Mouse (Mus musculus): ENCODE data around the gene Mthfd1l. TPM values are rescaled to one million over a fixed set of nuclear protein-coding genes. Genes with fewer than 3 reads are reported as not detected.
"Not testable (repeated sequence)": the region's sequence is repeated elsewhere in the genome, so short reads cannot be mapped to it uniquely, and the experiment has no call there.

Gene Mthfd1l
- polyA plus RNA-seq, 1 experiment from 2014 or later: 9.2 TPM

DNA sequence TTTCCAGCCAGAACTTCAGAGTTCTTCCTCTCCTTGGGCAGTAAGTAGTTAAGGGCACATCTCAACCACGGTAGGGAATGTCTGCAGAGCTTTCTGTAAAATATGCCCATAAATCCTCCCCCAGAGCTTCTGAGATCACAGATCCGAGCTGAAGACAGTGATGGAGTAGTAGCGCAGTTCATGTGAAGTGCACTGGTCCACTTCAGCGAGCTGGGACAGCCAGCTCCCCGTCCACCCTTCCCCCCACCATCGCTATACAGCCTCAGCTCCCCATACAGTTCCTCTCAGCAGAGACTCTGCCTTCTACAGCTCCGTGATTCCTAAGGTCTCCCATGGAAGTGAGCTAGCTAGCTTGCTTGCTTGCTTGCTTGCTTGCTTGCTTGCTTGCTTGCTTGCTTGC is 144.2 kb downstream of the Mthfd1l start:
- Histone ChIP-seq H3K9ac (no peak overlapping the region), H3K27ac (no peak overlapping the region), H3K4me2 (replicated peaks) (no peak overlapping the region), H3K4me3 (no peak overlapping the region), H3K36me3 (no peaks in the 10 kb centered on the region), H3K27me3 (replicated peaks) (no peaks in the 10 kb centered on the region), H3K4me1 (peaks cover 5% of the 10 kb centered on the region; the same call in 1 of the 2 replicates), H3K9me3 (no peaks in the 10 kb centered on the region)
- 30% methylated on average over 7 of the region's 7 CpGs for WGBS
- no peak for ATAC-seq (ENCODE audit: low FRiP score, low read depth)

DNA sequence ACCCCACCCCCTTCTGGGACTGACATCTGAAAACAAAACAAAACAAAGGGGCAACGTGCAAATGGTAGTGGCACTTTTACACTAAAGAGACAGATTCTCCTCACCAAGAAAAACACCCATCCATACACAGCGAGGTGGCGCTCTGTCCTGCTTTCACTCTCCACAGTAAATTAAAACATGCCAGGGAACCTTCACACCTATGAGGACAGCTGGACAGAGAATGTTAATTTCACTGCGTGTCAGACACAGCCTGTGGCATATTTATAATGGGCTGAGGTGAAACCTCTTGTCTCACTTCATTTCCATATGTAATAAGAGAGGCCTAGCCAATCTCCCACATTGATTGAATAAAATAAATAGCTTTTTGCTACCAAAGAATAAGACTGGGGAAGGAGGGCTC is 146.4 kb downstream of the Mthfd1l start:
- Histone ChIP-seq H3K4me3 (no peak overlapping the region), H3K9me3 (no peaks in the 10 kb centered on the region), H3K9ac (no peak overlapping the region), H3K27me3 (replicated peaks) (no peaks in the 10 kb centered on the region), H3K36me3 (no peaks in the 10 kb centered on the region), H3K4me2 (replicated peaks) (no peak overlapping the region), H3K4me1 (peaks cover 5% of the 10 kb centered on the region; the same call in 1 of the 2 replicates), H3K27ac (no peak overlapping the region)
- ATAC-seq (ENCODE audit: low FRiP score, low read depth): no peak
- WGBS: 50% methylated on average over 4 of the region's 4 CpGs

DNA sequence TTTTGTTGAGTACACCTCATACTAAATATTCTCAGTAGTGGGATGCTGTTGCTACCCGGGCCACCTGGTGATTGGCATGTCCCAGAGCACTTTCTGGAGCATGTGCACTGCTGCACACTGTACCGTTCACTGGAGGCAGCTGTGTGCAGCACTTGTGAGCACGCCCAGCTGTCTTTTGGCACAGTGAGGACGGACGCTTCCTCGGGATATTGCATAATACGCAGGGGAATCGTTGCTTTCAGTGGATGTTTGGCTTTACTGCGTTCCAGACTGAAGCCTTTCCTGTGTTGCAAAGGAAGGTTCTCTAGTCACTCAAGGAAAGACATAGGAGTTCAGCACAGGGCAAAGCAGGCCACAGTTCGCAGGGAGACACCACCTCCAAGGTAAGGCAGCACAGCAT is 147.8 kb downstream of the Mthfd1l start:
- Histone ChIP-seq H3K9me3 (no peaks in the 10 kb centered on the region), H3K27me3 (replicated peaks) (no peaks in the 10 kb centered on the region), H3K36me3 (no peaks in the 10 kb centered on the region), H3K4me1 (peaks cover 5% of the 10 kb centered on the region; the same call in 1 of the 2 replicates), H3K9ac (no peak overlapping the region), H3K4me3 (no peak overlapping the region), H3K4me2 (replicated peaks) (no peak overlapping the region), H3K27ac (no peak overlapping the region)
- no peak for ATAC-seq (ENCODE audit: low FRiP score, low read depth)
- 90% methylated on average over 10 of the region's 10 CpGs for WGBS

DNA sequence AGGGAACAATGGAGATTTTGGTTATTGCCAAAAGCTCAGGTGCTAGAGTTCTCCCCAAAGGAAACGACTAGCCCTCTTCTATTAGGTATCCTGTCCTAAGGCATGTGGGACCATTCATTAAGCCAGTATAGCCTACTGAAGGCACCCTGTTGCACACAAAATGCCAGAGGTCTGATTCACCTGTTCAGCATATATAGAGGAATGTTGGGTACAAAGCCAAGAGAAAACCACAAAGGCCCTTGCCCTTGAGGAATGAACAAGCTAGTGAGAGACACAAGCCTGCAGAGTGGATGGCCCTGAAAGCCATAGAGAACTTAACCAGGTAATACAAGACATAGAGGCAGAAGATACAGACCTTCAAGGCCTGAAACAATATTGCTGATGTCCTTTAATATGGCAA is 148.3 kb downstream of the Mthfd1l start:
- 86% methylated on average over 1 of the region's 1 CpGs for WGBS
- H3K4me1 ChIP-seq: peaks cover 5% of the 10 kb centered on the region; the same call in 1 of the 2 replicates
- no peak overlapping the region for H3K27ac ChIP-seq
- no peak overlapping the region for H3K4me3 ChIP-seq
- H3K27me3 ChIP-seq (replicated peaks): no peaks in the 10 kb centered on the region
- ATAC-seq (ENCODE audit: low FRiP score, low read depth): no peak
- H3K4me2 ChIP-seq (replicated peaks): no peak overlapping the region
- no peaks in the 10 kb centered on the region for H3K9me3 ChIP-seq
- no peaks in the 10 kb centered on the region for H3K36me3 ChIP-seq
- no peak overlapping the region for H3K9ac ChIP-seq

DNA sequence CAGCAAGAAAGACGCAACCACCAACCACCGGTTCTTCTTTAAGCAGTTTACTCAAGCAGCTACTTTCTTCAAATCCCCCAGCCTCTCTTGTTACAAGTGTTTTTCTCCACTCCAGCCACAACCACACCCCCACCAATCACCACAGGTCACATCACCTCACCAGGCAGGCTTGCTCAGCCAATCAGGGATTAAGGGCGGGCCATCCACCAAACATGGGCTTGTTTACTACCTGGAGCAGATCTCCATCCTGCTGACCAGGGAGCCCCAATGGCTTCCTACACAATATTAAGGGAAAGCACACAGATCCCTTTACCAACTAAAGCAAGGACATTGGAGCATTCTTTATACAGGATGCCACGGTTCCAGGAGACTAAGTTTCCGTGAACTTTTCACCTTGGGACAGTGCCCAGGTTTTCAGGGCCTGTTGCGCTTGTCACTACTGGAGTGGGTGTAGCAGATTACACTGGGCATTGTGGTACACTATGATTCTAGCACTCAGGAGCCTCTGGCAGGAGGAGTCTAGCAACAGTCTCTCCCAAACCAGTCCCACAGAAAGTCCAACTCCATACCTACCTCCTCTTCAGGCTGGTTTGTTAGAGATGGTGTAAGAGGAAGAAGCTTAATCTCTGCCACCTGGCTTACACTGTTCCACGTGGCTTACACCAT is 150.5 kb downstream of the Mthfd1l start:
- not testable (repeated sequence) for H3K4me3 ChIP-seq; H3K9ac ChIP-seq; H3K36me3 ChIP-seq; H3K9me3 ChIP-seq; H3K27me3 ChIP-seq (replicated peaks); ATAC-seq (ENCODE audit: low FRiP score, low read depth); H3K27ac ChIP-seq; H3K4me2 ChIP-seq (replicated peaks); H3K4me1 ChIP-seq
- 91% methylated on average over 7 of the region's 7 CpGs for WGBS

DNA sequence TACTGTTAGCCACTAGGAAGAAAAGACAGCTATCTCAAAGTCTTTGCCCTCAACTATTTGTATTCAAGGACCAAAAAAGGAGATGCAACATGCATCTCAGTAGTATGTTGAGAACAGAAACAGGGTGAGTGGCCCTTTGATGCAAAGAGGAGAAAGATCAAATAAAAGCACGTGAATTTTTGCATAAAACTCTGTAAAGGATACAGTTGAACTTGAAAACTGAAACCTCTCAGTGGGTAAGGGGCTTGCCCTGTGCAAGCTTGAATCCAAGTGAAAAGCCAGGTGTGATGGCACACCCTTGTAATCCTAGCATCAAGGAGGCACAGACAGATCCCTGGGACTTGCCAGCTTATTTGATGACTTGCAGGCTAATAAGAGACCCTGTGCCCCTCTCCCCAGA is 151.2 kb downstream of the Mthfd1l start:
- Histone ChIP-seq H3K36me3 (no peaks in the 10 kb centered on the region), H3K27ac (no peak overlapping the region), H3K4me1 (peaks cover 4% of the 10 kb centered on the region; the same call in 1 of the 2 replicates), H3K9ac (no peak overlapping the region), H3K27me3 (replicated peaks) (no peaks in the 10 kb centered on the region), H3K9me3 (no peaks in the 10 kb centered on the region), H3K4me3 (no peak overlapping the region), H3K4me2 (replicated peaks) (no peak overlapping the region)
- ATAC-seq (ENCODE audit: low FRiP score, low read depth): no peak
- WGBS: 84% methylated on average over 1 of the region's 1 CpGs

DNA sequence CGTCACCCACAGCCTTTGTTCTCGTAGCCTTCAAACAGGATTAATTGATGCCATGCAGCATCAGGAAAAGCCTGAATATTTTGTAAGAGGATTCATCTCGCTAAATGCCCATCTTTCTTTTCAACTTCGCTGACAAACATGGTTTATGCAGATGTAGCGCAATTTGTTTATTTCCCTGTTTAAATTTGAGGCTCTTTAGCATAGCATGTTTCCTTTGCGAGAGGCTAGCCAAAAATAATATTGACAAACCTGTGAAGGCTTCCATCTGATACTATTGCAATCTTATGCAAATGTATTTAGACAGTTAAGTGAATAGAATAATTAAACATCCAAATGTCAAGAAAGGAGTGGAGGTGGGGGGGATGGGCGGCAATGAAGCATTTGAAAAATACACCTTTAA is 152.3 kb downstream of the Mthfd1l start:
- Histone ChIP-seq H3K4me3 (no peak overlapping the region), H3K4me1 (peaks cover 4% of the 10 kb centered on the region; the same call in 1 of the 2 replicates), H3K27ac (no peak overlapping the region), H3K4me2 (replicated peaks) (no peak overlapping the region), H3K36me3 (no peaks in the 10 kb centered on the region), H3K9ac (no peak overlapping the region), H3K27me3 (replicated peaks) (no peaks in the 10 kb centered on the region), H3K9me3 (no peaks in the 10 kb centered on the region)
- no peak for ATAC-seq (ENCODE audit: low FRiP score, low read depth)
- 78% methylated on average over 7 of the region's 7 CpGs for WGBS

DNA sequence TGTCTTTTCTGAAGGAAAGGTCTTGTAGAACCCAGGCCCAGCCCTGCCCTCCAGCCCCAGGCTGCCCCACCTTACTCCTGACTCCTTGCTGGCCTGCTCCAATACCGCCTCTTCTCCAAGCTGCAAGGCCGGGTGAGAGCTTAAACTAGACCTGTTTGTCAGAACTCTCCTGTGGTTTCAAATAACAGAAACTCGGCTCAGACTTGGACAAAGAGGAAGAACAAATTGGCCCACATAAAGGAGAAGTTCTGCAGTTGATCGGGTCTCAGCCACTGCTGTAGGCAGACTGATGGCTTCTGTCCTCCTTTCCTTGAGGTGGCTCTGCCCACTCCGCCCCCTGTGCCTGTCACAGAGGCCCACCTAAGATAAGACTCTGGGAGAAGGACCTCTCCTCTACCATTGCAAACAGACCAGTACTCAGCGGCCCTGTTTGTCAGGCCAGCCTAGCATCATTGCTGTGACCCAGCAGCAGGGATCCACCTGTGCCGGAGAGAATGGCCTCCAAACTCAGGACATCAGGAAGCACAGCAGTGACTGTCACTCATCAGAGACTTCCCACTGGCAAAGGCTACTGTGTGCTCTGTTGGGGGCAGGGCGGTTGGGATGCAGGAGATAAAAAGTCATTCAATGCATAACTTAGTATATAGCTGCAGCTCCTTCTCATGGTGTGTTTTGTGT is 153.6 kb downstream of the Mthfd1l start:
- no peak overlapping the region for H3K27ac ChIP-seq
- H3K4me1 ChIP-seq: peaks cover 4% of the 10 kb centered on the region; the same call in 1 of the 2 replicates
- no peaks in the 10 kb centered on the region for H3K36me3 ChIP-seq
- no peak overlapping the region for H3K9ac ChIP-seq
- H3K4me2 ChIP-seq (replicated peaks): no peak overlapping the region
- no peak for ATAC-seq (ENCODE audit: low FRiP score, low read depth)
- H3K27me3 ChIP-seq (replicated peaks): no peaks in the 10 kb centered on the region
- 69% methylated on average over 8 of the region's 8 CpGs for WGBS
- H3K9me3 ChIP-seq: no peaks in the 10 kb centered on the region
- H3K4me3 ChIP-seq: no peak overlapping the region

DNA sequence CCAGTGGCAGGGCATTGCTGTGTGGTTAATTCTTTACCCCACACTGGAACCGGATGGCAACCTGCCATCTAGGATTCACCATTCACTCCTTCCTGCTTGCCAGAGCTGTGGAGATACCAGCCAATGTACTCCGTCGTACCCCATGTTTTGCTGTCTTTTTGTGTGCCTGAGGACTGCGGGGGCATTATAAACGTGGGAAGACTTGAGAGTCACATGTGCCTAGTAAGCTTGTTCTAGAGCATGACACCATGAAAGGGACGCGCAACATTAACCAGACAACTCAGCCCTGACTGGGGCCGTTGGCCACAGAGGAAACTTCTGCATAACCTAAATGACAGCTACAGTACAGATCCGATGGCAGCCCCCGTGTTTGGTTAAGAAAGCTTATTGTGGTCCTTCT is 155.5 kb downstream of the Mthfd1l start:
- Histone ChIP-seq H3K4me3 (no peak overlapping the region), H3K36me3 (no peaks in the 10 kb centered on the region)
- WGBS: 83% methylated on average over 10 of the region's 10 CpGs

DNA sequence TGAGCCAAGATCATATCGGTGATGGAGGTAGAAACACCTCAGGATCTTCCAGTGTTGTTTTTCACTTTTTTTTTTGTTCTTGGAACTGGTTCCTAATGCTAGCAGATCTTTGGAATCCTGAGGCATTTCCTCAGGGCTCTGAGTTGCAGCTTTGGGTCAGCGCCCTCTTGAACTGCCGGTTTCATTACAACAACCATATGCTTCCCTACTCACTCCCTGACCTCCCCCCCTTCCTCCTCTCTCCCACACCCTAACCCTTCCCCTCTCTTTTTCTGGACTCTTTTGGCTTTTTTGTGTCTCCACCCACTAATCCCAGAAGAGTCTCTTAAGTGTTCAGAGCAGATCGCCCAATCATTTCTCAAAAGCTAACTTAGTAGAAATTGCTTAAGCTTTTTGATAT is 156.0 kb downstream of the Mthfd1l start:
- H3K4me2 ChIP-seq (replicated peaks): no peak overlapping the region
- H3K27me3 ChIP-seq (replicated peaks): no peaks in the 10 kb centered on the region
- H3K36me3 ChIP-seq: no peaks in the 10 kb centered on the region
- H3K4me3 ChIP-seq: no peak overlapping the region
- no peak for ATAC-seq (ENCODE audit: low FRiP score, low read depth)
- H3K9me3 ChIP-seq: no peaks in the 10 kb centered on the region
- WGBS: 72% methylated on average over 4 of the region's 4 CpGs
- peaks cover 4% of the 10 kb centered on the region; the same call in 1 of the 2 replicates for H3K4me1 ChIP-seq
- no peak overlapping the region for H3K9ac ChIP-seq
- no peak overlapping the region for H3K27ac ChIP-seq

More for the DNA sequence above, 155.5 kb downstream of the Mthfd1l start:
- Histone ChIP-seq H3K9me3 (no peaks in the 10 kb centered on the region), H3K4me1 (peaks cover 4% of the 10 kb centered on the region; the same call in 1 of the 2 replicates), H3K9ac (no peak overlapping the region), H3K27me3 (replicated peaks) (no peaks in the 10 kb centered on the region), H3K4me2 (replicated peaks) (no peak overlapping the region), H3K27ac (no peak overlapping the region)
- no peak for ATAC-seq (ENCODE audit: low FRiP score, low read depth)

DNA sequence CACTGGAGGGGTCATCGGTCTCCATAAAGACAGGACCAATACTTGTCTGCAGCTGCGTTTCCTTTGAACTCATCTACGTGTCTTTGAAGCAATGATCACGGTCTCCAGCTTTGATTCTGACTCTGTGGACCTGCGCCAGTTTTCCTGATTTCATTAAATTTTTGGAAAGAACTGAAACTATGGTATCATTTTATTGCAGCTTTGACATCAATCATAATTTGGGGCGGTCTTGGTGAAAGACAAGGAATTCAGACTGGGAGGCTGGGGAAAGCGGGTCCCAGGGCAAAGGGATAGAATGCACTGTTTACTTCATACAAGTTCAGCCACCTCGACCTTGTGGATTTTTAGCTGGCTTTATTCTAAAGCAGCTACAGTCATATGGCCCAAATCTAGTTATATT is 156.5 kb downstream of the Mthfd1l start:
- H3K27me3 ChIP-seq (replicated peaks): no peaks in the 10 kb centered on the region
- no peaks in the 10 kb centered on the region for H3K9me3 ChIP-seq
- H3K4me1 ChIP-seq: peaks cover 4% of the 10 kb centered on the region; the same call in 1 of the 2 replicates
- H3K4me2 ChIP-seq (replicated peaks): no peak overlapping the region
- no peak overlapping the region for H3K4me3 ChIP-seq
- H3K27ac ChIP-seq: no peak overlapping the region
- no peak for ATAC-seq (ENCODE audit: low FRiP score, low read depth)
- no peaks in the 10 kb centered on the region for H3K36me3 ChIP-seq
- 91% methylated on average over 8 of the region's 8 CpGs for WGBS
- H3K9ac ChIP-seq: no peak overlapping the region

DNA sequence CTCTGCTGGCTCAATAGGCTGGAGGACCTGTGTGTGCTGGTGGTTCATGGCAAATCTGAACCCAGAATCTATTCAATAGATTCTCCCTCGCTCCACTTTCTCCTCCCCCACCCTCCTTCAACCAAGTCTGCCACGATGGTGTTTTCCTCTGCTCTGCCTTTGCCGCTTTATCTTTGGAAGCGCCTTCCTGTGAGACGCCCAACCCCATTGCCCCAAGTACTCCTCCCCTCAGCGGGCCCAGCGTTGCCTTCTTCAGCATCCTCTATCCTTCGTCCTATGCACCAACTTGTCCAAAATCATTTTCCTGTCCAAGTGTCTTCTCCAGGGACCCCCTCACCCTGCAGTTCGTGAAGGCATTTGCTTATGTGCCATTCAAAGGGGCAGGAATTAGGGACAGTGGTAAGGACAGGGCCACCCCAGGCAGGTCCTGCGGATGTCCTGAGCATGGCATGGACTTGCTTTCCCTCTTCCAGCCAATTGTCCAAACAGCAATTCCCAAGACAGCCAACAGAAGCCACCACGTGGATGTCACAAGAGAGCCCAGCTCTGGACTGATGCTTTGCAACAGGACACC is 157.2 kb downstream of the Mthfd1l start:
- H3K27ac ChIP-seq: no peak overlapping the region
- H3K27me3 ChIP-seq (replicated peaks): no peaks in the 10 kb centered on the region
- peaks cover 4% of the 10 kb centered on the region; the same call in 1 of the 2 replicates for H3K4me1 ChIP-seq
- H3K36me3 ChIP-seq: no peaks in the 10 kb centered on the region
- H3K4me3 ChIP-seq: no peak overlapping the region
- no peaks in the 10 kb centered on the region for H3K9me3 ChIP-seq
- no peak overlapping the region for H3K9ac ChIP-seq
- H3K4me2 ChIP-seq (replicated peaks): no peak overlapping the region
- no peak for ATAC-seq (ENCODE audit: low FRiP score, low read depth)
- 88% methylated on average over 11 of the region's 11 CpGs for WGBS

Data from neural tube, embryonic 12.5 days (tissue).